8 mouse cellular contexts compared by ENCODE assay signal in genomic region chr9:53667020-53667669, GRCm38 (mm10). TPM values are rescaled to one million over a fixed set of nuclear protein-coding genes. Genes with fewer than 3 reads are reported as not detected.
DNase-seq lines count a peak whose midpoint lies in the region; ATAC-seq and TF ChIP-seq lines count a peak whose summit lies in the region.

No protein-coding gene starts in this region.

- peak; percentile 93 for ATAC-seq in activated CD4-positive, CD25-positive, alpha-beta regulatory T cell, adult 4 months
- peak; percentile 94 for ATAC-seq in inflammation-experienced regulatory T-cells, adult 6 months
- ATAC-seq in megakaryocyte-erythroid progenitor cell, adult 5-6 weeks (replicated peaks; ENCODE audit: low FRiP score, low TSS enrichment, poor library complexity, severe bottlenecking): peak; percentile 82

- peak overlapping the region; percentile 100 for H3K27ac ChIP-seq in cortical plate, adult 2 months (ENCODE audit: insufficient read depth, low read length)

- DNase-seq in gastrocnemius, postnatal 10 days: peak; percentile 98
- DNase-seq in left cerebral cortex, postnatal 10 days (ENCODE audit: extremely low spot score in 1 of 2, low spot score in 2 of 2): peak; percentile 88 to 96
- DNase-seq in right cerebral cortex, postnatal 25 days: peak; percentile 90
- peak; percentile 90 to 96 for DNase-seq in urinary bladder, postnatal 4 days (ENCODE audit: low spot score in 2 of 2)

- intact Hi-C loops in left cerebral cortex, postnatal 10 days (cut with DNase I): loop anchor here (10.0 kb wide), 1 partner anchor 308 kb away; the partner anchor contains the start of gene Elmod1

- peak overlapping the region; percentile 98 for H3K4me3 ChIP-seq in cortical plate, adult 2 months (ENCODE audit: insufficient read depth, low read length)

- TF ChIP-seq POLR2A in cortical plate, adult 2 months (IDR thresholded peaks at IDR 0.05; ENCODE audit: extremely low read depth, insufficient read depth, low read length): peak; percentile 31

- TF ChIP-seq CTCF in cortical plate, adult 2 months (IDR thresholded peaks at IDR 0.05; ENCODE audit: extremely low read depth, insufficient read depth, low read length): peak; percentile 58

- peaks cover 2% of the 10 kb centered on the region for H3K4me1 ChIP-seq in cortical plate, adult 2 months (ENCODE audit: control insufficient read depth, insufficient read depth, low read length)

RNA-seq across cellular contexts. Expression of gene Cul5, which starts 2.7 kb away (rescaled TPM):
- polyA plus RNA-seq in activated CD4-positive, CD25-positive, alpha-beta regulatory T cell, adult 4 months (2017; shearing (Covaris generic)): 10 to 100 TPM; 36.2 to 36.4 TPM
- 20.3 and 21.4 TPM in 2 replicates for polyA plus RNA-seq in cortical plate, adult 2 months (2012; rRNA removed)
- total RNA-seq in gastrocnemius, postnatal 10 days (2021): 10 to 100 TPM; 51.6 to 54.7 TPM
- polyA plus RNA-seq in inflammation-experienced regulatory T-cells, adult 6 months (2017; shearing (Covaris generic)): 10 to 100 TPM; 29.1 to 34.6 (median 34.4) TPM
- total RNA-seq in left cerebral cortex, postnatal 10 days (2021): 10 to 100 TPM; 51.4 to 57.6 TPM
- 32.0 and 37.9 TPM in 2 replicates for total RNA-seq in megakaryocyte-erythroid progenitor cell, adult 5-6 weeks (2014; fragmentation: Nextera tagmentation)
- 83.3 and 86.8 TPM in 2 replicates for total RNA-seq in megakaryocyte-erythroid progenitor cell, adult 5-6 weeks (2017)

RNA-seq across cellular contexts. Expression of gene Rab39, which starts 38.9 kb away (rescaled TPM):
- polyA plus RNA-seq in activated CD4-positive, CD25-positive, alpha-beta regulatory T cell, adult 4 months (2017; shearing (Covaris generic)): not detected
- 0.45 and 0.69 TPM in 2 replicates for polyA plus RNA-seq in cortical plate, adult 2 months (2012; rRNA removed)
- total RNA-seq in gastrocnemius, postnatal 10 days (2021): under 1 TPM in 1 of 2 experiments, not detected in 1; 0.14 TPM
- not detected for polyA plus RNA-seq in inflammation-experienced regulatory T-cells, adult 6 months (2017; shearing (Covaris generic))
- 1 to 10 TPM; 1.2 to 1.7 TPM for total RNA-seq in left cerebral cortex, postnatal 10 days (2021)
- not detected in 2 replicates for total RNA-seq in megakaryocyte-erythroid progenitor cell, adult 5-6 weeks (2014; fragmentation: Nextera tagmentation)
- not detected in 2 replicates for total RNA-seq in megakaryocyte-erythroid progenitor cell, adult 5-6 weeks (2017)

RNA-seq across cellular contexts. Expression of gene Acat1, which starts 57.0 kb away (rescaled TPM):
- 10 to 100 TPM; 49.3 to 91.2 TPM for polyA plus RNA-seq in activated CD4-positive, CD25-positive, alpha-beta regulatory T cell, adult 4 months (2017; shearing (Covaris generic))
- polyA plus RNA-seq in cortical plate, adult 2 months (2012; rRNA removed): 68.6 and 69.0 TPM in 2 replicates
- 10 to 100 TPM; 96.4 to 98.2 TPM for total RNA-seq in gastrocnemius, postnatal 10 days (2021)
- 10 to 100 TPM; 54.8 to 88.4 (median 87.9) TPM for polyA plus RNA-seq in inflammation-experienced regulatory T-cells, adult 6 months (2017; shearing (Covaris generic))
- 100 to 1,000 TPM; 125 to 135 TPM for total RNA-seq in left cerebral cortex, postnatal 10 days (2021)
- total RNA-seq in megakaryocyte-erythroid progenitor cell, adult 5-6 weeks (2014; fragmentation: Nextera tagmentation): 59.3 and 61.2 TPM in 2 replicates
- 51.1 and 62.7 TPM in 2 replicates for total RNA-seq in megakaryocyte-erythroid progenitor cell, adult 5-6 weeks (2017)

Comparison
In these comparisons a context has a peak if more than half of its experiments do, and no peak if none do; other contexts are left out.
1. Peak in every context shown above with its lines: DNase-seq, ATAC-seq, H3K4me3 ChIP-seq and H3K27ac ChIP-seq.